Mouse (Mus musculus): ENCODE measurements around the gene 2610021A01Rik. TPM values are rescaled to one million over a fixed set of nuclear protein-coding genes. Genes with fewer than 3 reads are reported as not detected.
"Not testable (repeated sequence)": the region's sequence is repeated elsewhere in the genome, so short reads cannot be mapped to it uniquely, and the experiment has no call there.

Gene 2610021A01Rik
- polyA plus RNA-seq, 1 experiment from 2014 or later, result 13.2 TPM

DNA sequence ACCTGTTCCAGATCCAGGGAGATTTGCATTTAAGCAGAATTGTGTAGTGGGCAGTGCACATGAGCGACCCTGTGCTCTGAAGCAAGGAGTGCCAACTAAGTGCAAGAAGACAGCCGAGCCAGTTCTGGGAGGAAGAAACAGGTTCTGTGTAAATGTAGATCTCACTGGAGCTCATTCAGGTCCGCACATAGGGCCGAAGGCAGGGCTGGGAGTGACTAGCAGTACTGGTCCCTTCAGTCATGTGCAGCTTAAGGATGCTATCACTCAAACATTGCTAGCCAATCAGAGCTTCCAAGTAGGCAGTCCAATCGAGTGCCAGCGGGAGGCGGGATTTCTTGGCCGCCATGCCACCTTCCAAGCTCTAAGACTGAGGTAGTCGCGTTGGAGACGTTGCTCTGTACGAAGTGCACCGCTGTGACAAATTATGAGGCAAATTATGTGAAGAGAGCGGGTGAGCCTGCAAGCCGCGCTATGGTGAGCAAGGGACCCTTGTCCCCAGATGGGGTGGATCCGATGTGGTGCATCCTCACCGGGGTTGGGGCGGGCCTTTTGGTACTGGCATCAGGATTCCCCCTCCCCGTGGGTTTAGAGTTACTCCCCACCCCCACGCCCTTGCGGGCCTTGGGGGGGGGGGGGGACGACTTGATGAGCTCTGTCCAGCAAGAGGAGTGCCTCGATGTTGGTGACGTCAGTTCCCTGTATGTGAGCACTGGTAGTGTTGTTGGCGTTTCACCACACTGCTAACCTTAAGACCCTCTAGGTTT is 34.4 kb downstream of the 2610021A01Rik start:
- Histone ChIP-seq H3K27me3 (no peaks in the 10 kb centered on the region), H3K4me3 (peak overlapping the region; percentile 63), H3K36me3 (peaks cover 39% of the 10 kb centered on the region), H3K4me1 (peaks cover 4% of the 10 kb centered on the region; the same call in 1 of the 2 replicates), H3K9ac (peak overlapping the region; percentile 78), H3K4me2 (peak overlapping the region; percentile 82), H3K27ac (peak overlapping the region; percentile 97), H3K9me3 (peaks cover 7% of the 10 kb centered on the region)
- peak; percentile 97 for ATAC-seq (ENCODE audit: insufficient number of reproducible peaks, insufficient read depth, low FRiP score, low TSS enrichment, low read depth)
- under 1% methylated on average over 26 of the region's 26 CpGs for WGBS

DNA sequence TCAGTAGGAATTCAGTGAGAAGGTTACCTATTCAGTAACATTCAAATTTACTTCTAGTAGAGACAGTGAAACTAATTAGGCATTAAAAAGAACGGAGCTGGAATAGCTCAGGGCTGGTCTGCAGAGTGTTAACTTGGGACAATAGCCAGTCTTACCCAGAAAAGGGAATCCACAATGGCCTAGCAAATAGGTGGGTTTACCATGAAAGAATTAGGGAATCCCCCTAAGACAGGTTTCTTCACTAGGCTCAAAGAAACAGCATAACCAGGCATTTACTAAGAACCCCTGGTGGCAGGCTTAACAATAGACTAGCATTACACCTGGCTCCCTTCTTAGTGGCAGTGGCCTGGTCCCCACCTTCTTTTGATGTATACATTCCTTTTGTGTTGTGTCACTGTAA is 75.3 kb downstream of the 2610021A01Rik start:
- H3K4me3 ChIP-seq; H3K9ac ChIP-seq; H3K4me2 ChIP-seq; H3K27me3 ChIP-seq; H3K9me3 ChIP-seq; ATAC-seq (ENCODE audit: insufficient number of reproducible peaks, insufficient read depth, low FRiP score, low TSS enrichment, low read depth); H3K27ac ChIP-seq; H3K4me1 ChIP-seq; H3K36me3 ChIP-seq: not testable (repeated sequence)
- WGBS, result 49% methylated on average over 1 of the region's 1 CpGs

Other genes starting within 250 kb of the 2610021A01Rik start
- 11.2 and 13.2 TPM in 2 replicates for gene AI987944, start 205.9 kb upstream of the 2610021A01Rik start, polyA plus RNA-seq (2015; fragmentation: Nextera tagmentation; extraction: Ambion mirVana)
- gene Vmn2r57, start 150.5 kb upstream of the 2610021A01Rik start, polyA plus RNA-seq (2015; fragmentation: Nextera tagmentation; extraction: Ambion mirVana), result 0.21 and 0.48 TPM in 2 replicates
- 0.10 and 0.17 TPM in 2 replicates for gene Gm20449, start 99.8 kb upstream of the 2610021A01Rik start, polyA plus RNA-seq (2015; fragmentation: Nextera tagmentation; extraction: Ambion mirVana)
- 10.7 and 14.5 TPM in 2 replicates for gene AW146154, start 99.3 kb upstream of the 2610021A01Rik start, polyA plus RNA-seq (2015; fragmentation: Nextera tagmentation; extraction: Ambion mirVana)
- gene Gm6871, start 25.6 kb upstream of the 2610021A01Rik start, polyA plus RNA-seq (2015; fragmentation: Nextera tagmentation; extraction: Ambion mirVana), result not detected in 2 replicates
- 15.3 and 15.6 TPM in 2 replicates for gene Zfp788, start 34.0 kb downstream of the 2610021A01Rik start, polyA plus RNA-seq (2015; fragmentation: Nextera tagmentation; extraction: Ambion mirVana)